Mouse (Mus musculus) left cerebral cortex, postnatal 4 days (tissue): ENCODE data around the gene Spc24. TPM values are rescaled to one million over a fixed set of nuclear protein-coding genes. Genes with fewer than 3 reads are reported as not detected.
A peak's percentile ranks its signal among the peaks of the same experiment; 100 is the strongest.

Experiments used
- DNase-seq: peaks from one replicate; pipeline ENCODE4 v3.0.0-alpha.2; 2022
- intact Hi-C: fragments of 180-260 bp; cut with DNase I; formaldehyde crosslinking; loops from one replicate; pipeline ENCODE4 v1.15.1; 2025
- total RNA-seq, 2 experiments: library from RNA; stranded (reverse); gene quantifications; 2 replicates each; pipeline ENCODE4 v1.2.3; 2021

Gene Spc24
- total RNA-seq, 2 experiments from 2014 or later = 4.9 to 5.9 TPM

DNA sequence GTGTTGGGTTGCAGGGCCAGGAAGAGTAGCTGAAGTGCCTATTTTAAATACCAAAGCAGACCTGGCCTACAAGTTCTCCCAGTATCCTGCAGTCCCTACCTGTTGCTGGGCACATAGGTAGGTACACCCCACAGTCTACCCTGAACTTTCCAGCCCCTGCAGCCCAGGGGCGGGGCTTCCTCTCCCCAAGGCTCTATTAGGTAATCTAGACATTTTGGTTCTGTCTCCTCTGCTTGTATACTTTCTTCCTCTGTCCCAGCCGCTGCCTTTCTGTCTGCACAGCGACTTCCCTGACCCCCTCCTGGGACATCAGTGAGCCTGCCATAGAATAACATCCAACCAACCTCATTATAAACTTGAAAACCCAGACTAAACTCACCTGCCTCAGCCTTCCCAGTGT lies 9.7 kb downstream of the Spc24 start:
- intact Hi-C loops = no loop called here
- DNase-seq = no peak

- intact Hi-C loops = no loop called here
- DNase-seq = no peak
Measured at GRCm38 (mm10) chr9:21749382-21750118, 10.6 kb downstream of the Spc24 start.

GRCm38 (mm10) chr9:21748491-21748890 lies 11.6 kb downstream of the Spc24 start:
- no peak for DNase-seq
- intact Hi-C loops = no loop called here

GRCm38 (mm10) chr9:21748033-21748432 lies 12.1 kb downstream of the Spc24 start:
- intact Hi-C loops = no loop called here
- DNase-seq = peak; percentile 84

GRCm38 (mm10) chr9:21747238-21747774 lies 12.8 kb downstream of the Spc24 start:
- no peak for DNase-seq
- intact Hi-C loops = no loop called here

GRCm38 (mm10) chr9:21741514-21741913 lies 18.6 kb downstream of the Spc24 start:
- intact Hi-C loops = no loop called here
- DNase-seq = no peak

GRCm38 (mm10) chr9:21740427-21740826 lies 19.7 kb downstream of the Spc24 start:
- no peak for DNase-seq
- intact Hi-C loops = no loop called here

- DNase-seq = peak; percentile 47
- intact Hi-C loops = no loop called here
Measured at GRCm38 (mm10) chr9:21738776-21739175, 21.3 kb downstream of the Spc24 start.

DNA sequence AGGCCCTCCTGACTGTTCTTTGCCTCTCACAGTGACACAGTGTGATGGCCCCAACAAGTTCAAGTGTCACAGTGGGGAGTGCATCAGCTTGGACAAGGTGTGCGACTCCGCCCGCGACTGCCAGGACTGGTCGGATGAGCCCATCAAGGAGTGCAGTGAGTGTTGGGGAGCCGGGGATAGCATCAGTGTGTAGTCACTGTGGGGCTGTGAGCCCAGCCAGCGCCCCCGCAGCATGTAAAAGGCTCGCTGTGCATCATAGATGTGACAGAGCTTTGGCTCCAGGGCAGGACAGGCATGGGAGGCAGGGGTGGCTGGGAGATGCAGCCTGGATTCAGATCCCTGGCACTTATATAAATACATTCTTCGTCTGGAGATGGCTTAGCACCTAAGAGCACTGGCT lies 22.9 kb downstream of the Spc24 start:
- intact Hi-C loops = no loop called here
- DNase-seq = no peak

DNA sequence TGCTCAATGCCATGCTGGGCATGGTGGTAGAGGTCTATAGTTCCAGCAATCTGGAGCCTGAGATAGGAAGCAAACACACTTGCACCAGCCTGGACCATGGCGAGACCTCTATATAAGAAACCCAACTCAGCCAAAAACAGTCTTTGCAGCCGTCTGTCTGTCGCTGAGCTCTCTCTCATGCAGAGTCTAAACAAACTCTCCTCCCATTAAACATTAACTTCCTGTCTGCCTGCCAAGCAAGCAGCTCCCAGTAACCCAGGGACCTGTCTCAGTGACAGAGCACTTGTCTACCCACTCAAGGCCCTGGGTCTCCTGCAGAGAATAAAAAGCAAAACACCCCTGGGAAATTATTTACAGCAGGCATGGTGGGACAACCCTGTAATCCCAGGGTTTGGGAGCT lies 23.5 kb downstream of the Spc24 start:
- no peak for DNase-seq
- intact Hi-C loops = no loop called here

DNA sequence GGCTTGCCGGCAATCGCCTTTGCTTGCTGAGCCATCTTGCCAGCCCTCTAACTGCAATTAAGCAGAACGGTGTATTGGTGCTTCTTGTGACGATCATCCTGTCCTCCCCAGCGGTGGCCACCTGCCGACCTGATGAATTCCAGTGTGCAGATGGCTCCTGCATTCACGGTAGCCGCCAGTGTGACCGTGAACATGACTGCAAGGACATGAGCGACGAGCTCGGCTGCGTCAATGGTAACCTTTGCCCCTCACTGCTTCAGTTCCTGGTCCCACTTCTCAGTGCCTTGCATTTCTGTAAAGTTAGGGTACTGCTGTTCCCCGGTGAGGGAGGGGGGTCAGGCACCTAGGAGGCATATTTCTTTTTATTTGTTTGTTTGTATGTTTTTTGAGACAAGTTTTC lies 25.0 kb downstream of the Spc24 start:
- DNase-seq = no peak
- intact Hi-C loops = no loop called here

- DNase-seq = no peak
- intact Hi-C loops = no loop called here
Measured at GRCm38 (mm10) chr9:21733989-21734388, 26.1 kb downstream of the Spc24 start.

DNA sequence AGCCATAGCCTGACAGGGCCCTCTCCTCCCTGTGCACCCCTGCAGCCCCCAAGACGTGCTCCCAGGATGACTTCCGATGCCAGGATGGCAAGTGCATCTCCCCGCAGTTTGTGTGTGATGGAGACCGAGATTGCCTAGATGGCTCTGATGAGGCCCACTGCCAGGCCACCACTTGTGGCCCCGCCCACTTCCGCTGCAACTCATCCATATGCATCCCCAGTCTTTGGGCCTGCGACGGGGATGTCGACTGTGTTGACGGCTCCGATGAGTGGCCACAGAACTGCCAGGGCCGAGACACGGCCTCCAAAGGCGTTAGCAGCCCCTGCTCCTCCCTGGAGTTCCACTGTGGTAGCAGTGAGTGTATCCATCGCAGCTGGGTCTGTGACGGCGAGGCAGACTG lies 26.7 kb downstream of the Spc24 start:
- no peak for DNase-seq
- intact Hi-C loops = no loop called here

- DNase-seq = no peak
- intact Hi-C loops = no loop called here
Measured at GRCm38 (mm10) chr9:21732288-21732687, 27.8 kb downstream of the Spc24 start.

DNA sequence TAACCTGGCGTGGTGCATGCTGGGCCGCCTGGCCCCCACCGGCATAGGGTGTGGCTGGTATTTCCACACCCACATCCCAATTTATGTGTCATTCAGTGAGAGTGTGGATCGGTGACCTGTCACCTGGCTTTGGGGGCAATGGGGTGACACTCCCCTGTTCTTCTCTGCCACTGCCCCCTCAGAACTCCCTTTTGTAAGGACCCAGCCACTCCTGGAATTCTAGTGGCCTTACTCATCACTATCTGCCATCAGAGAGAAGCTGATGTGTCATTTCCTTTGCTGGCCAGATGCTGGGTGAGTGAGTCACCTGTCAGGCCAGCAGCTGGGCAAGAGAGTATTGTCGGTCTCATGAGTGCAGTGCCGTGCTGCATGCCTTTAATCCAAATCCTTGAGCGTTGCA lies 30.8 kb downstream of the Spc24 start:
- DNase-seq = no peak
- intact Hi-C loops = no loop called here

DNA sequence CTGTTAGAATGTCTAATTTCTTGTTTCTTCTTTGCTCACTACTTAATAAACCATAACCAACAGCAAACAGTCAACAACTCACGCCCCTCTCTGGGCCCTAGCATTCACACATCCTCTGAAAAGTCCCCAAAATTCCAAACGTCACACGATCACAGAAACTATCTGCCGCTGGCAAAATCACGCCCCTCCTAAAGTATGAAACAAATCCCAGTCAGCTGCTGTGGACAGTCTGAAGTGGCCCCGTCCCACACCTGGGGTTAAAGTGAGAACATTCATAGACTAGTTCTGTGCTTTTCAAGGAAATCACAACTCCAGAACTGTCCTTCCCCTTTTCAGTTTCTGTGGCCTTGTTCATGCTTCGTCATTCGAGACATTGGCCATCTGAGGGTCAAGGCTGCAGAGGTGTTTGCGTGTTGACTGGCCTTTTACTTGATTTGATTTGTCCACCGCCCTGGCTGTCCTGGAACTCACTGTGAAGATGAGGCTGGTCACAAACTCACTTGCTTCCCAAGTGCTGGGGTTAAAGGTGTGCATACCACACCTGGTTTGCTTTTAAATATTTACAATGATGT lies 31.8 kb downstream of the Spc24 start:
- intact Hi-C loops = no loop called here

GRCm38 (mm10) chr9:21726218-21726975 lies 33.7 kb downstream of the Spc24 start:
- DNase-seq = no peak
- intact Hi-C loops = no loop called here

More for the DNA sequence above, 31.8 kb downstream of the Spc24 start:
- no peak for DNase-seq

DNA sequence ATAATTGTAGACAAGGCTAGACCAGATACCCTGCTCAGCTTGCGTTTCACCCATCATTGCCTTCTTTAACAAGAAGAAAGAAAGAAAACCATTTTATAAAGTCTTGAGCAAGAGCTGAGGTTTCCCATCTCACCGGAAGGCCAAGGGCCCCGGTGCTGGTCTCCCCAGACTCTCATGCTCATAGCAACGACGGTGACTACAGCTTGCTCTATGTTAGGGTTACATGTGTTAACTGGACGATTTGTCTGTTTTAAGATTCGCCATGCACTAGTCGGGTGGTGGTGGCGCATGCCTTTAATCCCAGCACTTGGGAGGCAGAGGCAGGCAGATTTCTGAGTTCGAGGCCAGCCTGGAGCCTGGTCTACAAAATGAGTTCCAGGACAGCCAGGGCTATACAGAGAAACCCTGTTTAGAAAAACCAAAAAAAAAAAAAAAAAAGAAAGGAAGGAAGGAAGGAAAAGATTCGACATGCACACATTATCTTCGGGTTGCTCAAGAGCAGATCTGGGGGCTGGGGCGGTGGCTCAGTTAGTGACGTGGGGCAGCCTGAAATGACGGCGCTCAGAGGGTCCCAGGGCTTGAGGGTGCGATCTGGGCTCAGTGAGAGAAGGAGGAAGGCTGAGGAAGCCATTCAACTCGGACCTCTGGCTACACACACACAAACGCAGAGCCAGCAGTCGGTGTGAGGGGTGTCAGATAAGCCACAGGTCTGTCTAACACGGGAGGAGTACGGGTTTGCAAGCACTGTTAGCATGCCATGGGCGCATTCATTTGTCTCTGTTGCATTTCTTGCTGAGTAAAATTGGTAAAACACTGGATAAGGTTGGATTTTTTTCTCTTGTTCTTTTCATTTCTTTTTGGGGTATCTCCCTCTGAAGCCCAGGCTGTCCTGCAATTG lies 34.6 kb downstream of the Spc24 start:
- no peak for DNase-seq
- intact Hi-C loops = no loop called here

DNA sequence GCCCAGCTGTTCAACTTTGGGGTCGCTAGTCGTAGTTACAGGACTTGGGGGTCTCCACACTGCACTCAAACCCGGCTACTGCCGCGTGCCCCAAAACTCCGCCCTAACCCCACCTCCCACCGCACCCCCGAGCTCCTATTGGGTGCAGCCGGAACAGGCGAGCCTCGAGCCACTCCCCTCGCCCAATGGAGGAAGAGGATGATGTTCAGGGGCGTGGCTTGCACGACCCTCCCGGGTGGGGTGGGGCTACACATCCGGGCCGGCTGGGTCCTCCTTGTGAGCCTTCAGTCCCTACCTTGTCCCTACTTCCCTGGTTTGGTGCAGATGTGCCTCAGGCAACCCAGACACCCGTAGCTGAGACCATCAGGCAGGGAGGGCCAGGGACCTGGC lies 36.0 kb downstream of the Spc24 start:
- DNase-seq = peak; percentile 96
- intact Hi-C loops = no loop called here

DNA sequence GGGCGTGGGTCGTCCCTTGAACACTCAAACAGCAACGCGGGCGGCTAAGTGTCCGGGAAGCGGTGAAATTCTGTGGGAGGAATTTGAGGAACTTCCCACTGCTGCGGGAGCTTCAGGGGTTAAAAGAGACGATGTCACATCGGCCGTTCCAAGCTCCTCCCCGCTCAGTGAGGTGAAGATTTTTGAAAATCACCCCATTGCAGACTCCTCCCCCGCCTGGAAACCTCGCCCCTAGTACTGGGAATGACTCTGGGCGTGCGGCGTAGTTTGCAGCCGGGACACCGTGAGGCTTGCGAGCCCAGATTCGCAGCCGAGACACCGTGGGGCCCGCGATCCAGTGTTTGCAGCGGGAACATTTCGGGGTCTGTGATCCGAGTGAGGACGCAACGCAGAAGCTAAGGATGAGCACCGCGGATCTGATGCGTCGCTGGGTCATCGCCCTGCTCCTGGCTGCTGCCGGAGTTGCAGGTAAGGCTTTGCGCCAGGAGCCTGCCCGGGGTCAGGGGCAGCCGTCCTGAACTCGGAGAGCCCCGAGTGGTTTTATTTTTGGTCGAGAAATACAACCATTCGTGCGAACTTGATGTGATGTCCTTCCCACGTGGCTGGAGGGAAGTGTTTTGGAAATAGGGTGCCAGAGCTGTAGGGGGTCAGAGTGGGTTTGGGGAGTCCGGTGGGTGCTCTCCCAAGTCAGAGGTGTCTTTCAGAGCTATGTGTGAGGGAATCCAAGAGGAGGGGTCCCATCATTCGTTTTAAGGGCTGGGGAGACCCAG lies 36.5 kb downstream of the Spc24 start, which contains the start of gene Ldlr:
Gene Ldlr (plus strand): TSS at position 107 of the 770 bp plus-strand sequence.
- DNase-seq = peak; percentile 86
- intact Hi-C loops = no loop called here
